Mouse (Mus musculus) layer of hippocampus, postnatal 14 days (tissue): Measurements from ENCODE around the gene Ncapd2. TPM values are rescaled to one million over a fixed set of nuclear protein-coding genes. Genes with fewer than 3 reads are reported as not detected.
A peak's percentile ranks its signal among the peaks of the same experiment; 100 is the strongest.

ENCODE experiments used
- DNase-seq, 2 experiments: peaks; one replicate each; pipeline ENCODE4 v3.0.0; 2021 to 2022; ENCODE audit warnings: low spot score in 2 of 2, mixed read lengths in 1 of 2
- total RNA-seq, 2 experiments: library from RNA; stranded (reverse); gene quantifications; 2 replicates each; pipeline ENCODE4 v1.2.3; 2021

Gene Ncapd2
- total RNA-seq, 2 experiments from 2014 or later = 26.8 to 29.8 TPM

DNA sequence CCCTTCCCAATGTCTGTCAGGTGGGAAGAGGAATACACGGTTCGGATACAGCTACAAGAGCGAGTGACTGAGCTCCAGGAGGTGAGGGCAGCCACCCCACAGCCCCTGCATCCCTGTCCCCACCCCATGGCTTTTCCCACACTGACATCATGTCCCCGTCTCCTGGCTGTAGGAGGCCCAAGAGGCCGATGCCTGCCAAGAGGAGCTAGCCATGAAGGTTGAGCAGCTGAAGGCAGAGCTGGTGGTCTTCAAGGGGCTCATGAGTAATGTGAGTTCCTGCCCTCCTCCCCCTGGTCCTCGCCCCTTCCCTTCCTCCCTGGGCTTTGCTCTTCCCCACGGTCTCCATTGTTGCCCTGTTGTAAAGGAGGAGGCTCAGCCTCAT is 41.9 kb downstream of the Ncapd2 start:
- no peak for DNase-seq

DNA sequence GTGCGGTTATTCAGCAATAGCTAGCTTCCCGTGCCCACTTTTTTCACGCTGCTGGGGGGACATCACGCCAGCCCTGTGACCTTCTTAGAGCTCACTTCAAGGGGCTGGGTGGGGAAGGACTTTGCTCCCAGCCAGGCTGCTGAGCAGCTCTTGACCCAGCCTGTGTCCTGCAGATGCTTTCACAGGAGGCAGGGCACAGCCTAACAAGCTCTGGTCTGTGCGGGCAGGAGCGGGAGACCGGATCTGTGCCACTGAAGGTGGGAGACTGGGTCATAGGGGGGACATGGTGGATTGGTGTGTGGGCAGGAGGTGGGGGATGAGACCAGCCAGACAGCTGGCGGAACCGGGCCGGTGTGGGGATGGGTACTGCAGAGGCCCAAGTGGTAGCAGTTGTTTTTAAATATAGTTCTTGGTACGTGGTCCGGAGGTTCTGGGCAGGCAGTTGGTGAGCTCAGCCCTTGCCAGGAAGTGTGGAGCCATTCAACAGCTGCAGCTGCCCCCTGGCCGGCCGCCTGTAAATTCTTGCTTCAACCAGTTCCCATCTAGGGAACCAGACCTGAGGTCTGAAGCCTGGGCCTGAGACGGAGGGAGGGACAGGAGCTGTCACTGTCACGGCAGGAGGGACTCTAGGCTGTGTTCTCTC is 42.5 kb downstream of the Ncapd2 start:
- peak; percentile 63 to 72 for DNase-seq

DNA sequence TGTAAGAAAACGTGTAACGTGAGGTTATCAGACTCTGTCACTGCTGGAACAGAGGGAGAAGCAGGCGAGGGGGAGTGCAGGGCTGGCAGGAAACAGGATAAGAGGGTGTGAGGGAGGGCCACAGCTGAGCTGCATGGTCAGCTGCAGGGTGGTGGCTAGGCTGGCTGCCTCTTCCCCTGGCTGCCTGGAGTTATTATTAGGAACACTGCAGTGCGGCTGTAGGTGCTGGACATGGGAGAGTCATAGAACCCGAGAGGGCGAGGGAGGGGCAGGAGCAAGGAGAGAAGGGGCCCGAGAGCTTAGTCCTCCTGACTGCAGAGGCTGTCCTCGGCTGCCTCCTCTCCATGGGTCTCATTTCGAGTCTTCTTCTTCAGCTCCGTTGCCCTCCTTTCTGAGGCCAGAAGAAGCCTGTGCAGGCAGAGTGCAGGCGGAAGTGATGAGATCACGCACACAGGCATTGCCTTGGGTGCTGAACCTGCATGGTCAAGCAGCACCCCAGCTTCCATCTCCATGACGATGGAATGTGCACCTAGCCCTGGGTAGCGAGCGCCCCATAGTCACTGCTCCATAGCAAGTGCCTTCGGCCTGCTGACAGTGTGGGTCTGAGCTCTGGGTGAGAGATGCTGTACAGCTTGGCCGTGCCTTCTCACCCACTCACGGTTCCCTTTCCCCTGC is 43.1 kb downstream of the Ncapd2 start:
- no peak for DNase-seq

DNA sequence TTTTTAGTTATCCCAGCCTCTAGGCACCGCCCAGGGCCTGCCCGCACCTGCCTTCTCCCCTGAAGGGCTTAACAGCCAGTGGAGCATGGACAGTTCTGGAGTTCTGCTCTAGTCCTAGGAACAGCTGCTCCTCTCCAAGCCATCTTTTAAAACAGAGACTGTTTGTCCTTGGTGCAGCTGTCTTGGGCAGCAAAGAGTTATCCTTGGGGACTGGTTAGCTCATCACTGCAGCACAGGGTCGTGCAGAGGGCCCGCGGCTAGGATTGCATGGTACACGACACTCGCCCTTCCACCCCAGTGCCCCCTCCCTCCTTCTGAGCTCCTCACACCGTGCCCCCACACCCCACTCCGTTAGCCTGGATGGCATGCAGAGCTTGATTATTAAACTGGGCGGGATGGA is 44.2 kb downstream of the Ncapd2 start:
- DNase-seq = no peak

DNA sequence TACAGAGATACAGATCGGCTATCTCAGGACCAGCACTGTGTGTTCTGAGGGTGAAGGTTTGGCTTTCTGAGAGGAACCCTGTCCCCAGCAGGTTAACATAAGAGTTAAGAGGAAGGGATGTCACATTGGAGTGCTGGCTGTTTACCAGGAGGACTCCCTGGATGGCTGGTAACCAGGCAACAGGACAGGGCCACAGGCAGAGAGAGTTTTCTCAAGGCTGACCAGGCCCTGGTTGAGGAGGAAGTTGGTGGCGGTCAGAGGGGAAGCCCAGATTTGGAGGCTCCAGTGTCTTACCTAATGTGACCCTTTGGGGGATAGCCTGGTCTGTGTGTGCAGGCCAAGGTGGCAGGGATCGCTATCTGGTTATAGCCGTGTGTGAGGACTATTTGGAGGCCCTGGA is 44.7 kb downstream of the Ncapd2 start:
- DNase-seq = no peak

DNA sequence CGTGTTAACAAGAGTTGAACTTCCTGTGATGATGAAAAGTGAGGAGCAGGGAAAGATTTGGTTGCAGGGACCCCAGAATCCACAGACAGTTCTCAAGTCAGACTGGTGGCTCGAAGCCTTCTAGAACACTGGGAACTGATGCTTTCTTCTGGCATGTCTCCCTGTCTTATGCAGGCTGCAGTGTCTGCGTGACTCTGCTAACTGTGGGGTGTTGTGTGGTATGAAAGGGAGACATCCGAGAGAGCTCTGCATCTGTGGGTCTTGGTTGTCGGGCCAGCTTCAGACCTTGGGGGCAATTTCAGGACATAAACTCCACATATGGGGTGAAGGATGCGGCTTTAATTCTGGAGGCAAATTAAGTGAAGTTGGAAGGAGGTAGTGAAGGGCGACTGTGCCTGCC is 45.4 kb downstream of the Ncapd2 start:
- DNase-seq = no peak

DNA sequence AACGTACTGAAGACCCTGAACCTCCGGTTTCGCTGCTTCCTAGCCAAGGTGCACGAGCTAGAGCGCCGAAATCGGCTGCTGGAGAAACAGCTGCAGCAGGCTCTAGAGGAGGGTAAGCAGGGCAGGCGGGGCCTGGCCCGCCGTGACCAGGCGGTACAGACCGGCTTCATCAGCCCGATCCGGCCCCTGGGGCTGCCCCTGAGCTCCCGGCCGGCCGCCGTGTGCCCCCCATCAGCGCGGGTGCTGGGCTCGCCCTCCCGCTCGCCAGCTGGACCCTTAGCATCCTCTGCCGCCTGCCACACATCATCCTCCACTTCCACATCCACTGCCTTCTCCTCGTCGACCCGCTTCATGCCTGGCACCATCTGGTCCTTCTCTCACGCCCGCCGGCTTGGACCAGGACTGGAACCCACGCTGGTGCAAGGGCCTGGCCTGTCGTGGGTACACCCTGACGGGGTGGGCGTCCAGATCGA is 46.0 kb downstream of the Ncapd2 start:
- DNase-seq = no peak

DNA sequence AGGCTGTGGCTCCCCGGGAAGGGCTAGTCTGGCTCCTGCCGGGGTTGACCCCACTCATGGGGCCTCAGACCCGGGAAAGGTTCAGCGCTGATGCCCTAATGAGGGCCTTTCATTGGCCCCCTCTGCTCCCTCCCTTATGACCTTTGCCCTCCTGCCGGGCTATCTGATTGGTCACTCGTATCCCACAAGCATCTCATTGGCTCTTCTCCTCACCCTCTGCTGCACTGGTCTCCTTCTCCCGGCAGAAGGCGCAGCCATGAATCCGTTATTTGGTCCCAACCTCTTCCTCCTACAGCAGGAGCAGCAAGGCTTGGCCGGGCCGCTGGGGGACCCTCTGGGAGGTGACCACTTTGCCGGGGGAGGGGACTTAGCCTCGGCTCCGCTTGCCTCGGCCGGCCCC is 46.5 kb downstream of the Ncapd2 start, which contains the start of gene Iffo1:
TSS of gene Iffo1 (plus strand) at position 241 of the 400 bp plus-strand sequence.
- peak; percentile 91 to 95 for DNase-seq

DNA sequence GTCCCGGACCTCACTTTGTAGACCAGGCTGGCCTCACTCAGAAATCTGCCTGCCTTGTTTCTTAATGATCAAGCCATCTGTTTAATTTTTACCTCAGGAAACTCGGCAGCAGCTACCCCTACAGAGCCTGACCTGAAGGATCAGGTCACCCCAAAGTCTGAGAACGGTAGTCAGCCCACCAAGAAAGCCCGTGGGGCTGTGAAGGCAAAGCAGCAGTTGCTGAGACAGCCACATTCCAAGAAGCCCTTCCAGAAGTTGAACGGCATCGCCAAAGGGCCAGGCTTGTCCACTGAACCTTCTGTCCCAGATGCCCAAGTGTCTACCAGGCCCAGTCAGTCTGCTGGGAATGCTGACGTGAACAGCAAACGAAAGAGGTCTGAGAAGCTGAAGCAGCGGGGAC is 47.6 kb downstream of the Ncapd2 start:
- no peak for DNase-seq

DNA sequence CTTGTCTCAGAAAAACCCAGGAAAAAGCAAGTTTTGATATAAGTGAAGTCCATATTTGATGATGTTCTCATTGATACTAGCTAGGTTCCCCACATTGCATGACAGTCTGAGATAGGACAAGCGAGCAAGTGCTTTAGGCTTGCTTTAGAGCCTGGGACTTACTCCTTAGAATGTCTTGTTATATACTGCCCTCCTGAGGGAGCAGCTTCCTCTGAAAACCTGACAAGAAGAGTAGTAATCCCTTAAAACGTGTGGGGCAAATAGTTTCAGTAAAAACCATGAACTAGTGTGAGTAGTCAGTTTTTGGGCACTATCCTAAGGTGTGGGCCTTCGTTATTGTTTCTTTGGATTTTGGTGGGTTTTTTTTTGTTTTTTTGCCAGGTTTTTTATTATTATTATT is 48.4 kb downstream of the Ncapd2 start:
- no peak for DNase-seq

DNA sequence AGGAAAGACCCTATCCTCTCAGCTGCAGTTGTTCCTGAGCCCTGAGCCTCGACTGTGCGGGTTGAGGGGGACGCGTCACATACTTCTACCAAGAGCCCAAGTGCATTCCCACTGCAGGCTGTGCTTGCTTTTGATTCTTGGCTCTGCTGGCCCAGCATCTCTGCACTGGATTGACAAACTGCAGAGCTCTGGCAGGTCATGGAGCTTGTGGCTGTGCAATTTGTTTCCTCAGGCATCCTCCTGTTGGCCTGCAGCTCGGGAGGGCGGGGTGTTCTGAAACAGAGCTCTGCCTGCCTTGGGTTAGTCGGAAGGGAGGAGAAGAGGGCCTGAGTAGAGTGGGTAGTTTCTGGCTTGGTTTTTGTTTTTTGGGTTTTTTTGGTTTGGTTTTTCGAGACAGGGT is 49.1 kb downstream of the Ncapd2 start:
- DNase-seq = no peak

DNA sequence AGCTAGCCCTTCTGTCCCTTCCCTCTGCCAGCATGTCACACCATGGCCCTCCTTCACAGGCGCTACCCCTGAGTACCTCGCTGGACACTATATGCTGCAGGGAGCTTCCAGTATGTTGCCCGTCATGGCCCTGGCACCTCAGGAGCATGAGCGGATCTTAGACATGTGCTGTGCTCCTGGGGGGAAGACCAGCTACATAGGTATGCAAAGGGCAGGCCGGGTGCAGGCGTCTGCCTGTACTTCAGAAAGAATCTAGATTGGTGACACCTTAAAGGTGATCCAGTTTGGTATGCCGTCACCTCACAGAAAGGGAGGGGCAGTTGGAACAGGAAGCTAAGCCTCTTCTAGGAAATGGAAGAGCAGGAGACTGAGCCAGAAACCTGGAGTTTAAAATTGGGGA is 51.8 kb downstream of the Ncapd2 start:
- no peak for DNase-seq

DNA sequence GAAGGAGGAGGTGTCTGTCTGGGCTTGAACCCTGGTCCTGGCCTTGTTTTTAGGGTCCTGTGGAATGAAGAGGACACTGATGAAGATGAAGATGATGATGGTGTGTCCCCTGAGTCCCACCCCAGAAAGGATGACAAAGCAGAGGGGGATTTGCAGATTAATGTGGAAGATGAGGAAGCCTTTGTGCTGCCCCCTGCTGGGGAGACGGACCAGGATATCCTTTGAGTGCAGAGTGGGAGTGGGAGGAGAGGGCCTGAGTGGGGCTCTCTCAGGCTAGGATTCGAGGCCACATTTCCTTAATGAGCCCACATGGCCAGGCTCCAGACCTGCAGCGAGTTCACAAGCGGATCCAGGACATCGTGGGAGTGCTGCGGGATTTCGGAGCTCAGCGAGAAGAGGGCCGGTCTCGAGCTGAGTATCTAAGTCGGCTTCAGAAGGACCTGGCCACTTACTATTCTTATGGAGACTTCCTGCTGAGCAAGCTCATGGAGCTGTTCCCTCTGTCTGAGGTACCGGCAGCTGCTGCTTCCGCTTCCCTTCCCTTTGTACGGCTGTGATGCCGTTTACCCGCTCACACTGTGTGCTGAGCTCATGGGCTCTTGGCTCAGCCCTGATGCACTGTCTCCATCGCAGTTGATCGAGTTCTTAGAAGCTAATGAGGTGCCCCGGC is 54.4 kb downstream of the Ncapd2 start:
- DNase-seq = peak in 1 of 2 experiments; percentile 45

DNA sequence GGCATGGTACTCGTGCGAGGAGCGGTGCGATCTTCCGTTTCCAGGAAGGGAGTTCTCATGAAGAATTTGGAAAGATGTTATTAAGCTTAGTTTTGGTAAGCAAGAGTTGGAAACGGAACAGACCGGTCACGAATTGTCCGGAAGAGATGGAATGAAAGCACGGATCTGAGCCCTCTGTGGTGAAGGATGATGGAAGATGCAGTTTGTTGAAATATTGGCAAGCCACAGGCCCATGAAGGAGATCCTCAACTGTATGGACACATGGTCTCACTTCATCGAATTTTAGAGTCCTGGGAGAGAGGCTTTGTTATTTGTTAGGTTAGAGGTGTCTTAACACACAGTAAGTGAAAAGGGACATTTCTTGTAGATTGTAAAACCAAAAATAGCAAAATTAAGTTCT is 59.0 kb downstream of the Ncapd2 start:
- no peak for DNase-seq

DNA sequence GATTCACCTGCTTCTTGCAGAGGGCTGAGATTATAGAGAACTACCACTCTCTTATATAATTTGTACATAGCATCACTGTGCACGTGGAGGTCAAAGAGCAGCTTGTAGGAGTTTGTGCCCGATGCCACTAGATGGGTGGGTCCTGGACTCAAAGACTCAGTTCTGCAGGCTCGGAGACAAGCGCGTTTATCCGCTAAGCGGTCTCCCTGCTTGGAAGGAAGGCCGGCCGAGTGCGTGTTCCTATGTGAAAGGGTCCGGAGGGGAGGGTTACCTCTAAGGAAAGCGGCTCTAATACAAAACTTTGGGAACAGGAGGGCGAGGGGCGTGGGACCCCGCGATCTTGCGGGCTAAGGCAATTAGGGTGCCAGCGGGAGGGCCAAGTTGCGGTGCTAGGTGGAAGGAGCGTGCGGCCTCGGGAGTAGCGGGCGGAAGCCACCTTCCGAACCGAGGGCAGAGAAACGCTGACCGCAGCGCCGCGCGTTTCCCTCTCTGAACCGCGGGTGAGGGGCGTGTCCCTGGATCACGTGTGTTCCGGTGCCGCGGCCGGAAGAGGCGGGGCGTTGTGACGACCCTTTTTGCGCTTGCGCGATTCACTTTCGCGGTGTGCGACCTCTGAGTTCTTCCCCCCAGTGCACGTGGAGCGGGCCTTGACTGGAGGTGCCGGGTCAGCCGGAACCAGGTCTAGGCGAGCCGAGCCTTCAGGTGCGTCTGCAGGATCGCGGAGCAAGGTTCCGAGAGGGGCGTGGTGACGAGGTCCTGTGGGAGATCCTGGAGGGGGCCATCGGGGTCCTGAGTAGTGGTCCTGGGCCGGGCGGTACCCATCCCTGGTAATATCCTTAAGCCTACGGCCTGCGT is 60.0 kb downstream of the Ncapd2 start, which contains the start of gene Nop2:
TSS of gene Nop2 (plus strand) at position 608 of the 855 bp plus-strand sequence.
- DNase-seq = peak; percentile 78 to 87

DNA sequence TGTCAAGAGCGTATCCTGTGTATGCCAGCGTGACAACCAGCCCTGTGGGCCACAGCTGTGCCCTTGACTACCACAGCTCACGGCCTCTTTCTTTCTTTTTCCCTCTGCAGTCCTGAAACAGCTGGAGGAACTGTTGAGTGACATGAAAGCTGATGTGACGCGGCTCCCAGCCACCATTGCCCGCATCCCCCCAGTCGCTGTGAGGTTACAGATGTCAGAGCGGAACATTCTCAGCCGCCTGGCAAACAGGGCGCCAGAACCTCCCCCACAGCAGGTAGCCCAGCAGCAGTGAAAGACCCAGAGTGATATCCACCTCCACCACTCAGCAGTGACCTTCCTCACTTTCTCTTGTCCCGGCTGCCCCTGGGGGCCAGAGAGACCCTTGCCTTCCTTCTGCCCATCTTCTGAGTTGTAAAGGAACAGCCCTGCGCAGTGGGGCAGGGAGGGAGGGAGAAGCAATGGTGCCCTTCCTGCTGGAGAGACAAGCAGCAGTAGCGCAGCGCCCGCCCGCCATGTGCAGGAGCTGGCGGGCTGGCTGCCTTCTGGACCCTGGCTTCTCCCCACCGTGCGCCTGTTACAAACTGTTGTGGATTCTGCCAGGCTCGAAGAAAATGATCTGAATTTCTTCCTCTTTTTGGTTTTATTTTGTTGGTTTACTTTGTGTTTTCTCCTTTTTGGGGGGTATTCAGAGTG is 61.6 kb downstream of the Ncapd2 start:
- no peak for DNase-seq

DNA sequence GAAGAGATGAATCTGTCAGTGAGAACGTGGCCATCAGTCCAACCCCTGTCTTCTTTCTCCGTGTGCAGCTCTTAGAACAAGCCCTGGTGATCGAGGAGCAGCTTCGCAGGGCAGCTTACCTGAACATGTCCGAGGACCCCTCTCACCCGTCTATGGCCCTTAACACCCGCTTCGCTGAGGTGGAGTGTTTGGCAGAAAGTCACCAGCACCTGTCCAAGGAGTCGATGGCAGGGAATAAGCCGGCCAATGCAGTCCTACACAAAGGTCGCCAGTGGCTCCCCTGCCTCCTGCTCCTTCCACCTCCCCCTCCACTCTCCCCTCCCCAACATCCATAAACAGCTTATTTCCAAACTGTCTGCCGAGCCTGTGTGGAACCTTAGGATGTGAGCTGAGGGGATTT is 62.8 kb downstream of the Ncapd2 start:
- no peak for DNase-seq

DNA sequence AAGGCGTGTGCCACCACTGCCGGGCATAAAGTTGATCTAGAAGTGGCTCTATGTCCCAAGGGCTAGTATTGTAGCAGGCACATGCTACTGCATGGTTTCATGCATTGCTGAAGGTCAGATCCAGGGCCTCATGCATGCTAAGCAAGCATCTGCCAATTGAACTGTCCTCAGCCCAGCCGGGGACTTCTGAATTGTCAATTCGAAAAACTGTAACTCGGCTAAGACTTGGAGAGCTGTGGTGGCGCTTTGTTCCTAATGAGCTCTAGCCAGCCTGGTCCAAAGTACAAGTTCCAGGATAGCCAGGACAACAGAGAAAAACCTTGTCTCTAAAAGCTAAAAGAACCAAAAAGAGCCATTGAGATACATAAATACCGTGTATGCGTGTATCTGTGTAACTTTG is 72.1 kb downstream of the Ncapd2 start:
- DNase-seq = no peak
